Mouse (Mus musculus): ENCODE data around the gene Phf21a.
"Not testable (repeated sequence)": the region's sequence is repeated elsewhere in the genome, so short reads cannot be mapped to it uniquely, and the experiment has no call there.

Phf21a gene

GRCm38 (mm10) chr2:92382759-92383158 is 289.8 kb downstream of the Phf21a start:
- DNase-seq (ENCODE audit: low spot score): no peak

- no peak for DNase-seq (ENCODE audit: low spot score)
Measured at GRCm38 (mm10) chr2:92384101-92384500, 291.2 kb downstream of the Phf21a start.

- DNase-seq (ENCODE audit: low spot score): no peak
Measured at GRCm38 (mm10) chr2:92385113-92386051, 292.5 kb downstream of the Phf21a start.

- no peak for DNase-seq (ENCODE audit: low spot score)
Measured at GRCm38 (mm10) chr2:92386821-92387570, 294.1 kb downstream of the Phf21a start.

- DNase-seq (ENCODE audit: low spot score): no peak
Measured at GRCm38 (mm10) chr2:92387646-92388045, 294.7 kb downstream of the Phf21a start.

GRCm38 (mm10) chr2:92388081-92388517 is 295.2 kb downstream of the Phf21a start:
- no peak for DNase-seq (ENCODE audit: low spot score)

GRCm38 (mm10) chr2:92388891-92389641 is 296.1 kb downstream of the Phf21a start:
- DNase-seq (ENCODE audit: low spot score): peak; percentile 80

GRCm38 (mm10) chr2:92389645-92390044 is 296.7 kb downstream of the Phf21a start:
- no peak for DNase-seq (ENCODE audit: low spot score)

GRCm38 (mm10) chr2:92390206-92390930 is 297.5 kb downstream of the Phf21a start:
- DNase-seq (ENCODE audit: low spot score): no peak

- DNase-seq (ENCODE audit: low spot score): no peak
Measured at GRCm38 (mm10) chr2:92391116-92391515, 298.2 kb downstream of the Phf21a start.

- no peak for DNase-seq (ENCODE audit: low spot score)
Measured at GRCm38 (mm10) chr2:92391703-92392317, 298.9 kb downstream of the Phf21a start.

GRCm38 (mm10) chr2:92392318-92393264 is 299.7 kb downstream of the Phf21a start:
- DNase-seq (ENCODE audit: low spot score): no peak

- DNase-seq (ENCODE audit: low spot score): no peak
Measured at GRCm38 (mm10) chr2:92395535-92395934, 302.6 kb downstream of the Phf21a start.

- no peak for DNase-seq (ENCODE audit: low spot score)
Measured at GRCm38 (mm10) chr2:92397436-92397835, 304.5 kb downstream of the Phf21a start.

- not testable (repeated sequence) for DNase-seq (ENCODE audit: low spot score)
Measured at GRCm38 (mm10) chr2:92399877-92400276, 307.0 kb downstream of the Phf21a start.

GRCm38 (mm10) chr2:92400682-92401081 is 307.8 kb downstream of the Phf21a start:
- no peak for DNase-seq (ENCODE audit: low spot score)

- no peak for DNase-seq (ENCODE audit: low spot score)
Measured at GRCm38 (mm10) chr2:92401091-92401561, 308.2 kb downstream of the Phf21a start, which contains the start of gene Mapk8ip1. Gene Mapk8ip1, minus strand, starts transcription at chr2:92401263.

GRCm38 (mm10) chr2:92402591-92403326 is 309.8 kb downstream of the Phf21a start:
- no peak for DNase-seq (ENCODE audit: low spot score)

GRCm38 (mm10) chr2:92403776-92404319 is 310.9 kb downstream of the Phf21a start:
- no peak for DNase-seq (ENCODE audit: low spot score)
